Mouse (Mus musculus) spleen, embryonic (tissue): Measurements from ENCODE around the gene Atf6.

Source experiments
- CTCF ChIA-PET: fragments of 350-600 bp; sonication (Branson Sonifier 250); formaldehyde crosslinking; loops from one replicate; lab custom pipeline; 2022; lab: Charles Lee

The Atf6 gene

DNA sequence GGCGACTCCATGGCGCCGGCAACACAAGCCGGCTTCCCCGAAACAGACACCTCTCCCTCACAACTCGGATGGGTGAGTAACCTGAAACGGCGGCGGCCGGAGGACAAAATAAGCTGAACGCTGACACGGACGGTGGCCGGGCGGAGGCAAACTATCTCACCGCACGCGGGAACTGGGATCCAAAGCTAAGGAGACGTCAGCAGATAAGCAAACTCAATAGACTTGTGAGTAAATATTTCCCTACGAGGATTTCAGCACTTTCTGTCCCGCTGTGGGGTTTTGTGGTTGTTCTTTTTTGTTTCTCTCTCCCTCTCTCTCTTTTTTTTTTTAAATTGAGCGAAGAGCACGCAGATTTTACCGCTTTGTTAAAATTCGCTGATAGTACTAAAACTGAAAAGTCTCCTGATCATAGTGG, at the start of gene Atf6:
Gene Atf6, minus strand, starts transcription at position 81 of the 415 bp plus-strand sequence.
- CTCF ChIA-PET = interaction anchor here (1.0 kb wide), 1 partner anchor 234 kb away, joined by 12 read pairs; no protein-coding TSS in a partner anchor

DNA sequence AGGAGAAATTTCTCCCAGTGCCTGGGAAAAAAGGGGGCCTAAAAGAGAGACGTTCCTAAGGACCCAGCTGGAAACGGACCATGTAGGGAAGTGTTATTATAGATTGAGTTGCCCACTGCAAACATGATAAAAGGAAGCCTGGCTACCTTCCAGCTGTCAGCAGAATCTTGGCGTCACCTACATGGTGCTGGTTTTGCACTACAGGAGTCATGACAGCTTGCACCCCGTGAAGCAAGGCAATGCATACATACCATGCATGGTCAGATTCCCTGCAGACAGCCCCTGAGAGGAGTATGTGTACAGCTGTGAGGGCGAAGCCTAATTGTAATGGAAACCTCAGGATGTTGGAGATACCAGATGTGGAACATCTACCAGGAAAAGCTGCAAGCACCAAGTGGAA, 48.1 kb upstream of the Atf6 start:
- CTCF ChIA-PET = interaction anchor here (0.6 to 0.9 kb wide), 3 partner anchors 25 to 62 kb away, joined by 3 to 4 read pairs (median 3); no protein-coding TSS in a partner anchor

DNA sequence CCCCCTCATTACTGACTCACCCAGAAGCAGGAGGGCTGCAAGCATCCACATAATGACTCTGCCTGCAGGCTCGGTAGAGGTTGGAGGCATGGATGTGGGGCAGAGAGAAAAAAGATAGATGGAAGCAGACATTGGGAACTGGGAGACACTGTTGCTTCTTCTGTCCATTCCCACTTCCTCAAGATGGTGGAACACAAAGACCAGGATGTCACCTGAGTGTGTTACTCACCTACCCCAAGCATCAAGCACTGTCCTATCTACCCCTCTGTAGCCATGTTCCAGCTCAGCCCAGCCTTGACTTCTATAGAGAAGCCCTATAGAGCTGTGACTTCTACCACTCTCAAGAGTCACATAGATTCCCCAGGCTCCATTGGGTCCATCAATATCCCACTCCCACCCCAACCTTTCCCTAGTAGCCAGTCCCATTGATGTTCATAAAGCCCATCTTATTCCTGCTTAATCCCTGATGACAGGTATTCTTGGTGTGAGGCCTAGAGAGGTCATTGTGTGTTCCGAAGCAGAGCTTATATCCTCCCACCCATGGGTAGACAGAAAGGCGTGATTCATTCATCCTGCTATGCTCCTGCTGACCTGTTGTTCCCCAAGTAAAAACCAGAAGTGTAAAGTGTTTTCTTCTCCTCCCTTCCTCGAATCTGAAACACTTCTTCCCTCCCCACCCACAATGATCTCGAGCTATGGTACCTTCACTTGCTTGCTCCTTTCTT, 45.5 kb upstream of the Atf6 start, which contains the start of gene Fcrlb:
Gene Fcrlb, minus strand, starts transcription at position 51 of the 725 bp plus-strand sequence.
- CTCF ChIA-PET = interaction anchor here (0.7 kb wide), 1 partner anchor 496 kb away, joined by 3 read pairs; no protein-coding TSS in a partner anchor

DNA sequence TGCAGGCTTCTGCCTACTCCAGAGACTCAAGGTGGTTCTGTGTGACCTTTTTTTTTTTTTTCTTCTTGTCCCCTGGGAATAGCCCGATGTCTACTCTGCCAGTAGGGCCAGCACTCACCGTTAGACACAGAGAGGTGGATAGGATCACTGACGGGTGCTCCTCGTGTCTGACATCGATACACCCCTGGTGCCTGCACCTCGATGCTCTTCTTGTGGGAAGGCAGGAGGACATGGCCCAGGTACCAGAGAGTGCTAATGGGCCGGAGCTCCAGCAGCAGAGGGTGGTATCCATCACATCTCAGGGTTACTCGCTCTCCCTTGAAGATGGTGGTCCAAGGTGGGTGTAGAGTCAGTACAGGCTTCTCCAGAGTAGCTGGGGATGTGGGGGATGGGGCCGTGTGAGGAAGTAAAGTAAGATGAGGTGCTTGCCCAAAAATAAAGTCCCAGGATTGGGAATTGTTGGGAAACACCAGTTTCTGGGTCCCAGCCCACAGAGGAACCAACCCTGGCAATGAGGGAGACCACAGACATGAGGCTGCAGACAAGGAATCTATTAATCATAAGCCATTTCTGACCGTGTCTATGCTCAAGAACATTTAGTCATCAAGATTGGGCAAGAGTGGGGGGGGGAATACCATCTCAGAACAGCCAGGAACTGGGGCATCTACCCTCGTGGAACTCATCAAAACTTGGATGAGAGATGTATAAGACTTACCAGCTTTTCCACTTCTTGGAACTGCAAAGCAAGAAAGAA, 44.5 kb upstream of the Atf6 start:
- CTCF ChIA-PET = no interaction called here

DNA sequence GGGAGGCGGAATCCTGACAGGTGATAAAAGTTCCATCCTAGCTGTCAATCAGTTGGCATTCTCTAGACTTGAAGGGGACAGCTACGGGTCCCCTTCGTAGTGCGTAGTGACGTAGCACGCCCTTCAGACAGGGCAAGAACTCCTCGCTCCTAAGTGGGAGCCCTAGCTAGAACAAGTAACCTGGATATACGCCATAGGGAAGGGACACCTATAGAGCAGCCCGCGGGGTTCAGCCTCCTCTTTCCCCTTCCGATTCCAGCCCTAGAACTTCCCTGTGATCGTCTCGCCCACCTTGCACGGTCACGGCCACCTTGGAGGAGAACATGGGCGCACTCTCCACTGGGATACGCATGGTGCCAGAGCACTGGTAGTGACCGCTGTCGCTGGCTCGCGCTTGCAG, 40.8 kb upstream of the Atf6 start:
- CTCF ChIA-PET = interaction anchor here (0.7 to 0.8 kb wide), 2 partner anchors 35 to 89 kb away, joined by 3 to 6 read pairs; no protein-coding TSS in a partner anchor

DNA sequence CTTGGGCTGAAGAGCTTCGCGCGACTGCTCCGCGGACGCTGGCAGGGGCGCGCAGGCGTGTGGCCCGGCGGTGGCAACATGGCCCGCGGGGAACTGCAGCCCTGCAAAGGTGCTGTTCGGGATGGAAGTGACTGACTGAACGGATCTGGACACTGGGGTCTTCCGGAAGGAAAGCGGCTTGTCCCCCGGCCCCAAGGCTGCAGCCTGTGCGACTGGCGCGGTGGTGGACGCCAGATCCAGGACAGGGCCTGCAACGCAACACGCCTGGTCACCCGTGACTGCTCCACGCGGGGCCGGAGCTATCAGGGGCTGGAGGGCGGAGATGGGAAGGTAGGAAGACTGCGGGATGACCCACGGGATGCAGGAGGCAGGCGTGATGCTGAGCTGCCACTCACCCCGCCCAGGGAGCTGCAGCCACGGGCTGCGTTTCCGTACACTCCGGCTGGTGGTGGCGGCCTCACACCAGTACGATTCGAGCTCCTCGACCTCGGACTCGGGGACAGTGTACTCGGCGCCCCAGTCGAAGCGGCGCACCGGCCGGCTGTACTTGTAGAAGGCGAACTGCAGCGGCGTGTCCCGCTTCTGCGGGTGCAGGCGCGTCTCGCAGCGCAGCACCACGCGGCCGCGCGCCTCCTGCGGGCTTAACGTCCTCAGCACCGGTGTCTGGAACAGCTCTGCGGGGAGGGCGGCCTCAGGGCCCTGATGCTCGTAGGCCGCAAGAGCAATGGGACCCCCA, 40.1 kb upstream of the Atf6 start:
- CTCF ChIA-PET = interaction anchor here (0.6 to 0.8 kb wide), 5 partner anchors 10 to 86 kb away, joined by 3 to 19 read pairs (median 6); no protein-coding TSS in a partner anchor

DNA sequence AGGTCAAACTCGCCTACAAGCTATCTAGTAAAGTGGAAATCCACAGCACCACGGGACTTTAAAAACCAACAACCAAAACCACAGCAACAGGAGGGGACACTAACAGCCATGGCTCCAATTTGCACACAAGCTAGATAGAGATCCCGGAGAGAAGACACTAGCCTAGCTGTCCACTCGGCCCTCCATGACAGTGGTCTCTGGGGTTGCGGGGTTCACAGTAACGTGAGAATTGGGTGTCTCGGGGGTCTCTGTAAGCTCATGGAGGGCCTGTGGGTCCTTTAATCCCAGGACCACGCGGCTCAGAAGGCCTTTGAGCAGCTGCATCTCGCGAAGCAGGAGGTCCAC, 39.5 kb upstream of the Atf6 start:
- CTCF ChIA-PET = interaction anchor here (0.6 to 0.7 kb wide), 4 partner anchors 11 to 87 kb away, joined by 3 to 19 read pairs (median 8); no protein-coding TSS in a partner anchor

DNA sequence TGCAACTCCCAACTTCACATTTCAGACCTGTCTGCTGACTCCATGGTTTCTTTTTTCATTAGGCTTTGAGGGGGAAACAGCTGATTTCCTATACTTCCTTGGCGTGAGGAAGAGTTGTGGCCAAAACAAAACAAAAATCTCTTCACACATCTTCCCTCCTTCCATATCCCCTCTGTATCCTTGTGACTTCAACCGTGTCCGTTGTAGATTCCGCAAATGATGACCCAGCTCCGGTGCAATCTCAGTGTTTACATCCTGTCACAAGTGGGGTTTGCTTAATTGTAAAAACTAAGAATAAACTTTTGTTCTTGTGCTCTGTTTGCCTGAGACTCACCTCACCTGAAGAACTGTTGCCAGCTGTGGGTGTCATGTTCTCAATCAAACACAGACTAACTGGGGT, 35.9 kb upstream of the Atf6 start:
- CTCF ChIA-PET = interaction anchor here (0.9 kb wide), 1 partner anchor 92 kb away, joined by 4 read pairs; no protein-coding TSS in a partner anchor

DNA sequence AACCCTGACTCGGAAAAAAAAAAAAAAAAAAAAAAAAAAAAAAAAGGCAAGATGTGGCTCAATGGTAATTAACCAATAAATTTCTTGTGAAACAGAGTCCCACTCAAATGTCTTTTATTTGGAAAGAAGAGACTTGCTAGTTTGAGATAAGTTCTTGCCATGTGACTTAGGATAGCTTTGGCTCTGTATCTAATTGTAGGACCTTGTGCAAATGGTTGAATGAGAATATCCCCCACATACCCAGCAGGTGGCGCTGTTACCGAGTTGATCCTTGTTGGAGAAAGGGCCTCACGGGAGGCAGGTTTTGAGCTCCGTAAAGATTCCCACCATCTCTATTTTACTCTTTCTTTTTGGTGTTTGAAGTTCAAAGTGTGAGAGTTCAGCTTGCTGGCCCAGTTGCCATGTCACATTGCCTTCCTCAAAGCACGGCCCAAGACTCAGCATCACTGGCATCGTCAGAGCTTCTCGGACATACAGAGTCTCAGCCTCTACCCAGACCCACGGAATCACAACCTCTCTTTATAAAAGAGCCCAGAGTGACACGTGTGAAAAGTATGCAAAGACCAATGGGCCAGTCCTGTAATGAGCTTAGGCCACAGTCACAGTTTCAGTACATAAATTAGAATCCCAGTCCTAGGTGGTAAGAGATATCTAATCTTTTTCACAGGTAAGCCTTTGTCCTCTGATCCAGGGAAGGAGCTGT, 34.1 kb upstream of the Atf6 start:
- CTCF ChIA-PET = interaction anchor here (0.6 to 2.0 kb wide), 4 partner anchors 90 to 102 kb away, joined by 10 to 36 read pairs (median 12); no protein-coding TSS in a partner anchor

DNA sequence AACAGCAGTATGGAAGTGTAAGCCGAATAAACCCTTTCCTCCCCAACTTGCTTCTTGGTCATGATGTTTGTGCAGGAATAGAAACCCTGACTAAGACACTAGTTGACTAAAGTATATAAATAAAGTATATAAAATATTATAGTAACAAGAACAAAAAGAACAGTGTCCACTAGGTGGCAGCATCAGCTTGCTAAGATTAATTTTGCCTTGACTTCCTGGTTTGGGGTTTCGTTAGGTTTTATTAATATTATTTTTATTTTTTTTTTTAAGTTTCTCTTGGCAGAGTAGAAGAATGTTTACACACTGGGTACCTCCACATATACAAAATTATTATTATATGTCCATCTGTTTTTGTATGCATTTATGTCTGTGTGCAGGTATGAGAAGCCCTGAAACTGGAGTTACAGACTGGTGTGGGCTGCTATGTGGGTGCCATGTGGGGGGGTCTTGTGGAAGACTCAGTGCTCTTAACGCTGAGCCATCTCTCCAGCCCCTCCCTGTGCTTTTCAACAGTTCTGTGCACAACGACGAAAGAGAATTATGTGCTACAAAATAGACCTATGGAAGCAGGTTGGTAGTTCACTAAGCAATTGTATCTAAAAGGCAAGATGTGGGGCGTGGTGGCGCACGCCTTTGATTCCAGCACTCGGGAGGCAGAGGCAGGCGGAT, 33.4 kb upstream of the Atf6 start:
- CTCF ChIA-PET = interaction anchor here (0.6 to 2.0 kb wide), 5 partner anchors 25 to 634 kb away, joined by 3 to 13 read pairs (median 3); no protein-coding TSS in a partner anchor

DNA sequence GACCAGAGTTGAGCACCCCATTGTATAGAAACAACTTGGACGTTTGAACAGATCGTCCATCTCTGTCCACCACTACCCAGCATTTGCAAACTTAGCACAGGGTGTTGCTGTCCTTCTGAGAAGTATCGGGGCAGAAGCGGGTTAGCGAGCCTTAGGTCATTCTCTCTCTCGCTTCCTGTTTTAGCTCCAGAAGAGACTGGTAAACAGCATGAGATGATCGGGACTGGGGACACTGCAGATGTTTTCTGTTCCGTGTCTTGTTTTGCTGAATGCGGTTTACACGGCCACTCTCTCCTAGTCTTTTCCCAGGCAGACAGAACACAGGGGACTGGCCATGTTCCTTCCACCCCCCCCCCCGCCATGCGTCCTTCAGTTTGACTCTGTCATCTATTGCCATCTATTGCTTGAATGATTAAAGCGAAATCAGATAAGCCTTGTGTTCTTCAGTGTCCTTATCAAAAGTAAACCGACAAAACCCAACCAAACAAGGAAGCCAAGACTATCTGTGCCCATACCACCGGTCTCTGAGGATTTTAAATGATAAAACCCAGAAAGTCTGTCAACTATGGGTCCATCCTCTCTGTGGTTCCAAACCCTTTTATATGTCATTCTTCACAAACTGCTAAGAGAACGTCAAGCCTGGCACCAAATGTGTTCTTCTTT, 31.0 kb upstream of the Atf6 start:
- CTCF ChIA-PET = interaction anchor here (0.8 kb wide), 1 partner anchor 96 kb away, joined by 3 read pairs; no protein-coding TSS in a partner anchor

DNA sequence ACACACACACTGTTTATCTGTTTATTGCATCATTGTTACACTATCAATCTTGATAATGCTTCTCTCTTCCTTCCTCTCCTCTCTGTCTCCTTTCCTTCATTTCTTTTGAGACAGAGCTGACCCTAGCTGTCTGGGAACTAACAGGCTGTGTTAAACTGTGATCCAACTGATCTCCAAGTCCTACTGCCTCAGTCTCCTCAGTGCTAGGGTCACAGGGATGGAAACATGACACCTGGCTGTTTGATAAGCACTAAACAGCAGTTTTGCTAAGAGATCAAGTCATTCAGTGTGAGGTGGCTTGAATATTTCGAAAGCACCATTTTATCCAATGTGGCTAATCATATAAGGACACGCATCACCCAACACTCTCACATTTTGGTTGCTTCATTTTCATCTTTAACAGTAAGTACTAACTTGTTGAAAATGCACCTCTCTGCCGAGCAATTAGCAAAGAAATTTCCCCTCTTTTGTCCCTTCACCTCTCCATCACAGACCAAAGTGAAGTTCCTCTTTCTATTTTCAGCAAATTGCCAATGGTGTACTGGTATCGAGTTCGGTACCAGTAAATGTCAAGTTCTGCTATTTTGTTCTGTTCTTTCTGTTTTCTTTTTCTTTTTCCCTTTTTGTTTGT, 29.2 kb upstream of the Atf6 start:
- CTCF ChIA-PET = interaction anchor here (2.6 kb wide), 1 partner anchor 100 kb away, joined by 6 read pairs; no protein-coding TSS in a partner anchor

DNA sequence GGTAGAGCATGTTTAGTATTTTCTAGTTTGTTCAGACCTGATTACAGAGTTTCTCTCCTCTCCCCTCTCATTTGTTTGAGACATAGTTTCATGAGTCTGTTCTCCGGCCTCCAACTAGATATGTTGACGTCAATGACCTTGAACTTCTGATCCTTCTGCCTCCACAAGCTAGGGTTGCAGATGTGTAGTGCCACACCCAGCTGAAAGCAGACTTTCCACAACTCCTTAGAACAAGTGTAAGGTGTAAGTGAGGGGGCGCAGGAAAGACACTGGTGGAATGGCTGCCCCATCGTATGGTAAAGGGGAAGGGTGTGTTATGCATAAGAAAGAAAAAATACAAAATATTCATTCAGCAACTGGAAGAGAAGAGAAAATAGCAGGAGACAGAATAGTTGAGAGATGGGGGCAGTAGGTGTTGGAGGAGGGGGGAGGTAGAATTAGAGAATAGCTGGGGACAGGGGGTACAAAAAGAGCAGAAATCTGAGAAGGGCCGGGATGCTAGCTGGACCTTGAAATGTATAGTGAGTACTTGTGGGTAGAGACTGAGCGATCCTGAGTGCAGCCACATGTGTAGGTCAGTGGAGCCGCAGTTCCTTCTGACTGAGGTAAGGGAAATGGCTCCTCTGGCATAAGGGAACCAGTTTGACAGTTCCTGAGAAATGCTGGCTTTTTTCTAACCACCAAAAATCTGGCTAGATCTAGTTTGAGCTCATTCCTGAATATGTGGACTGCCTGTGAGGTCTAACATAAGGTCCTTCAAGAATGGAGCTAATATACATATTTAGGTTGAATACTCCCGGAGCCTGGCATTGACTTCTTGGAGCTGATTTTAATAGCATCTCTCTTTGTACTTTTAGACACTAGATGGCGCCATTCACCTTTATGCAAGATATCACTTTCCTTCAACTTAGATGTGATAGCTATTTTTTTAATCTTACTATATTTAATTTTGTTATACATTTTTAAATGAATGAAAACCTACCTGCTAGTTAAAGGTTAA, 27.3 kb upstream of the Atf6 start:
- CTCF ChIA-PET = interaction anchor here (0.7 to 2.6 kb wide), 2 partner anchors 95 to 102 kb away, joined by 6 to 8 read pairs; no protein-coding TSS in a partner anchor

DNA sequence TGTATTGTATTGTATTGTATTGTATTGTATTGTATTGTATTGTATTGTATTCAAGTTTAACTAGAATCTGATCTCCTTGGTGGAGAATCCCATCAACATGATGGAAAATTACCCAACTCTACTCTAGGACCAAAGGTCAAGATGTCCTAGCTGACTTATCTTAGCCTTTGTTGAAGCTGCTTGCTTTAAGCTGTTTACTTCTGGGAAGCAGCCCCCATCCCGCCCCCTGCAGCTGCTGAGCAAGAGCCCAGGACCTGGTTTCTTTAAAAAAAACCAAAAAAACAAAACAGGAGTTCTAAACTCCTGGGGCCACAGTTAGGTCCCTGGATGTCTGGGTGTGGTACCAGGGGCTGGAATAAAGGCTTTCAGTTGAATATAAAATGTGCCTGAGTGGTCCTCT, 24.7 kb upstream of the Atf6 start:
- CTCF ChIA-PET = no interaction called here

DNA sequence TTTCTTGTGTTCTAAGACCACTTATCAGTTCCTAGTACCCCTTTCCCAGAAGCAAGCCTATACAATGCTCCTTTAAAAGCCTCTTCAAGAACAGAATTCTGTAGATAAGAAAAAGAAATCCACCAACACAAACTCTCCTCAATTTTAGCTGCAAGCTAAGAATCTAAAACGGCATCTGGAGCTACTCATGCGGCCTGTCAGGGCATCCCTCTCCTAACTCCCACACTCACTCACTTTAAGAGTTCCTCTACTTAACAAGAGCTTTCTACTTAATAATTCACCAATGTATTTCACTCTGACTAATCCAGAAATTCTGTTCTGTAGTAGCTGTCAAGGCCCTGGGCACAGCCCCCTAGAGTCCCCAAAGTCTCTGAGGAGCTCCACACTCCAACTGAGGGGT, 24.1 kb upstream of the Atf6 start:
- CTCF ChIA-PET = interaction anchor here (0.6 kb wide), 2 partner anchors 10 to 600 kb away, joined by 3 to 10 read pairs; no protein-coding TSS in a partner anchor

DNA sequence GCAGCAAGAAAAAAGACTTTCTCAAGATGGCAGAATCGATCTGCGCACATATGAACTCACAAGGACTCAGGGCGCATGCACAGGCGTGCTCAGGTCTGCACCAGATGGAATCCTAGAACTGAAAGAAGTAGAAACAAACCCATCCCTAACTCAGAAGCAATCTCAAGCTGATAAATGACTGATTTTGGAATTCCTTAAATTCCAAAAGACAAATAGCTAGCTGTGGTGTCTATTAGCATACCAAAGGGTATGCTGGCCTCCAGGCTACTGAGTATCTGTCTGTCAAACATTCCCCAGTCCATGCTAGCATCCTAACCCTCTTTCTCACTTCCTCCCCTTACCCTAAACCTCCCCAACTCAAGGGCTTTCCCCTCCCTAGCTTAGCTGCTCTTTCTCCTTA, 21.7 kb upstream of the Atf6 start:
- CTCF ChIA-PET = no interaction called here

DNA sequence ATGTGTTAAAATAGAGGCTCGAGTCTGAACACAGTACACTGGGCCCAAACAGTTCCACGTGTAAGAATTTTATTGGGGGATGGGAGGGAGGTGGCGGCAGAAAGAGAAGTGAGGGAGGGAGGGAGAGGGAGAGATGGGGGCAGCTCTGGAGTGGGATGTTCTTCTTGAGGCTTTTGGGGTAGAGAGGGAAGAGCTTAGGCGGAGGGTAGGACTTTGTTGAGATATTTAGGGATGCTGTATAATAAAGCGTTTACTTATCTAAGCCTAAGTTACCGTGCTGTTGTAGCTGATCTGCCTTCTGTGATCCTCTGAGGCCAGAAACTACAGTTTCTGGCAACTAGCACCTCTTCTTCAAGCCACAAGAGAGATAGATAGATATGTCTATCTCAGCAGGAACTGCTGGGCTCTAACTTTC, 18.5 kb upstream of the Atf6 start:
- CTCF ChIA-PET = no interaction called here
